Mouse (Mus musculus): ENCODE results near the gene Cenpn.

Gene Cenpn

GRCm38 (mm10) chr8:116942284-116943058 lies 20.9 kb downstream of the Cenpn start:
- no peak for DNase-seq (ENCODE audit: low spot score in 2 of 2)

- DNase-seq (ENCODE audit: low spot score in 2 of 2), result peak; percentile 78 to 83
Measured at GRCm38 (mm10) chr8:116943161-116943554, 21.6 kb downstream of the Cenpn start, which contains the start of gene Atmin. Atmin (plus strand) TSS chr8:116943393.

GRCm38 (mm10) chr8:116943555-116944384 lies 22.2 kb downstream of the Cenpn start:
- DNase-seq (ENCODE audit: low spot score in 2 of 2), result peak; percentile 7 to 23

- DNase-seq (ENCODE audit: low spot score in 2 of 2), result no peak
Measured at GRCm38 (mm10) chr8:116944385-116944696, 22.8 kb downstream of the Cenpn start.

- DNase-seq (ENCODE audit: low spot score in 2 of 2), result no peak
Measured at GRCm38 (mm10) chr8:116945169-116945910, 23.8 kb downstream of the Cenpn start.

GRCm38 (mm10) chr8:116946268-116946838 lies 24.8 kb downstream of the Cenpn start:
- DNase-seq (ENCODE audit: low spot score in 2 of 2), result peak; percentile 62 to 67

GRCm38 (mm10) chr8:116946851-116947250 lies 25.3 kb downstream of the Cenpn start:
- peak; percentile 27 to 31 for DNase-seq (ENCODE audit: low spot score in 2 of 2)

- DNase-seq (ENCODE audit: low spot score in 2 of 2), result no peak
Measured at GRCm38 (mm10) chr8:116947589-116947988, 26.1 kb downstream of the Cenpn start.

GRCm38 (mm10) chr8:116951369-116951768 lies 29.8 kb downstream of the Cenpn start:
- no peak for DNase-seq (ENCODE audit: low spot score in 2 of 2)

- DNase-seq (ENCODE audit: low spot score in 2 of 2), result no peak
Measured at GRCm38 (mm10) chr8:116951778-116952177, 30.2 kb downstream of the Cenpn start.

GRCm38 (mm10) chr8:116952428-116952827 lies 30.9 kb downstream of the Cenpn start:
- no peak for DNase-seq (ENCODE audit: low spot score in 2 of 2)

- DNase-seq (ENCODE audit: low spot score in 2 of 2), result no peak
Measured at GRCm38 (mm10) chr8:116954415-116954814, 32.9 kb downstream of the Cenpn start.

- no peak for DNase-seq (ENCODE audit: low spot score in 2 of 2)
Measured at GRCm38 (mm10) chr8:116969531-116969930, 48.0 kb downstream of the Cenpn start.

- DNase-seq (ENCODE audit: low spot score in 2 of 2), result no peak
Measured at GRCm38 (mm10) chr8:116975066-116975465, 53.5 kb downstream of the Cenpn start.

- DNase-seq (ENCODE audit: low spot score in 2 of 2), result no peak
Measured at GRCm38 (mm10) chr8:116975606-116976005, 54.1 kb downstream of the Cenpn start.

GRCm38 (mm10) chr8:116978052-116978451 lies 56.5 kb downstream of the Cenpn start:
- no peak for DNase-seq (ENCODE audit: low spot score in 2 of 2)

GRCm38 (mm10) chr8:116978631-116979256 lies 57.2 kb downstream of the Cenpn start, which contains the start of gene 1700030J22Rik:
1700030J22Rik (minus strand) TSS chr8:116978959.
- DNase-seq (ENCODE audit: low spot score in 2 of 2), result peak; percentile 98 to 99

- peak; percentile 23 to 47 for DNase-seq (ENCODE audit: low spot score in 2 of 2)
Measured at GRCm38 (mm10) chr8:116980117-116980516, 58.6 kb downstream of the Cenpn start.

GRCm38 (mm10) chr8:116989842-116990241 lies 68.3 kb downstream of the Cenpn start:
- DNase-seq (ENCODE audit: low spot score in 2 of 2), result no peak
